Mouse (Mus musculus): ENCODE data around the gene Spsb4.

DNA sequence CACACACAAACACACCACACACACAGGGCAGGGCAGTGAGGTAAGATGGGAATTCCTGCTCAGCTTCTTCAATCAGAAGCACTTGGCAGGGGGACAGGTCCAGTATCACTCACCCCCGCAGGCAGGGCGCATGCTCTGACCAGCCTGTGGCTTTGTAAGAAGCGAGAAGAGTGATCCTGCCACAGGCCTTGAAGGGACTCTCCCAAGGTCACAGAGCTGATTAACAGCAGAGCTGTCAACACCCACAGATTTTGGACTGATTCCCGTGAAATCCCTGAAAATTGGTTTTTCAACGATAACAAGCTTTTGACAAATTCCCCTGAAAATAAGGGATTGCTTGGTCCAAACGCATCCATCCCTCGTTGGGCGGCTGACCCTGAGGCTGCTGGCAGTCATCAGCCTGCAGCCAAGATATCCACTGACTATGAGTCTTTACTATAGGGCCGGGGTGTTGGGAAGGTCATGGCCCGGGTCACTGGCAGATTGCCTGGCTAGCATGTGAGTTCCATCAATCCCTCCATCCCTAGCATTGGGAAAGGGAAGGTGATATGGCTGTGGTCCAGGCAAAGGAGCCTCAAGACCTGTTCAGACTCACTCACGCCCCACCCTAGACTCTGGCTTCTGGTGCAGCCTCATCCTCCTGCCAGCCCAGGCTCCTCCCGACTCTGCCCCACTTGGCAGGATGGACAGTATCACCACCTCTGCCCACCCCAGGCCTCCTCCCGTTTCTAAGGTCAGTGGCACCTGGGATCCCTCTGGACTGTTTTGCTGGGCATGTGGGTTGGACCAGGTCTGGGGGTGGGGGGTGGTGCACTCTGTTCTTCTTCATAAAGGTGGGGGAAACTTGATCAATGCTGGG lies 41.1 kb downstream of the Spsb4 start:
- TF ChIP-seq POLR2A (IDR thresholded peaks at IDR 0.05; ENCODE audit: insufficient read depth, low read depth, low read length), result no peak
- TF ChIP-seq CTCF (IDR thresholded peaks at IDR 0.05), result no peak
- no peak for TF ChIP-seq EP300 (IDR thresholded peaks at IDR 0.05; ENCODE audit: insufficient read depth, low read depth, low read length)

Measured in heart, adult 2 months (tissue).